Mouse (Mus musculus): ENCODE results near the gene Sdk1.

Sdk1 gene

GRCm38 (mm10) chr5:141240841-141241543, at the start of gene Sdk1:
Gene Sdk1, plus strand, starts transcription at chr5:141241490.
- DNase-seq (ENCODE audit: low spot score in 2 of 2), result peak; percentile 88 to 91

- no peak for DNase-seq (ENCODE audit: low spot score in 2 of 2)
These were observed 44.0 kb upstream of the Sdk1 start for GRCm38 (mm10) chr5:141197278-141197677.

DNA sequence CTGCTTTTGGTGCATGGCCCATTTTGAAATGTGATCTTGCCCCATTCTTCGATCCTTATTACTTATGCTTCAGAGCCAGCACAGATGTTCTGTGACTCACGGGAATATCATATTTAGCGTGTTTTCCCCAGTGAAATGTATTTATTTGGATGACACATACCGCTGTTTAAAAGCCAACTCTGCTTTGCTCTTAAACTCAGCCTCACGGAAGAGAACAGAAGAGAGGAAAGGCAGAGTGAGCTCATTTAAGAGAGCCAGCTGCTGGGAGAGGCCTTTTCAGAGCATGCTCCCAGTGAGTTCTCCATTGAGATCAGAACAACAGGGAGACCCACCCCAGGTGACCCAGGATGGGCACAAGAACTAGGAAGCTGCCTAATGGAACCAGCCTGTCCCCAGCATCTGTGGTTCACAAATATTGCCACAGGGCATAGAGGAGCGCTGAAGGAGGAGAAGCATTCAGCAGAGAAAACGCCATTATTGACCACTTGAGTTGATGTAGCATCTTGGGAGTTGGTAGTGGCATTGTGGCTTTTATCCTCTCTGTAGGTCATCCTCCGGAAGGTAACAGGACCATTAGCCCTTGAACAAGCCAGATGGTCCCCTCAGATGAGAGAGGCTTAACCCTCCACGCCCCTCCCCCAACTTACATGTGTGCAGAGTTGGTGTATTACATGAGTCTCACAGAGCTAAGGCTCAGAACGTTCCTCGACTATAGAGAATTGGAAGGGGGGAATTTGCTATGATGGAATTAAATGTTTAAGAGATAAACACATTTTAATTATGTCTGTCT, 38.8 kb upstream of the Sdk1 start:
- DNase-seq (ENCODE audit: low spot score in 2 of 2), result no peak

DNA sequence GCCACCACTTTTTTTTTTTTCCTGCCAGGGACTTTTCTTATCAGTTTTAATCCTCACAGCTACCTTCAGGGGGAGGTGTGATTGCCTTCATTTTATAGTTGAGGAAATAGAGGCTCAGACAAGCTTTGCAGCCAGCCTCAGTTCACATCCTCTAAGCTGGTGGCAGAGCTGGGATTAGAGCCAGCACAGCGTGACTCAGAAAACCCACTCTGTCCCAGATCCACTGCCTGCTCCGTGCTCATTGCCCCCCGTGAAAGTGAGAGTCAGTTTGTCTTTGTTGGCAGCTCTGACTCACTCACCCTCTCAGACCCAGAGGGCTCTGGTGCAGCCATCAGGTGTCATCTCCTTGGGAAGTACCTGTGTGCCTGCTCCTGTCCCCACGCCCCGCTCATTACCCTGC, 34.2 kb upstream of the Sdk1 start:
- no peak for DNase-seq (ENCODE audit: low spot score in 2 of 2)

GRCm38 (mm10) chr5:141225243-141225642, 16.0 kb upstream of the Sdk1 start:
- DNase-seq (ENCODE audit: low spot score in 2 of 2), result no peak

GRCm38 (mm10) chr5:141234326-141234725, 7.0 kb upstream of the Sdk1 start:
- no peak for DNase-seq (ENCODE audit: low spot score in 2 of 2)

GRCm38 (mm10) chr5:141239401-141239800, 1.9 kb upstream of the Sdk1 start:
- peak; percentile 23 to 30 for DNase-seq (ENCODE audit: low spot score in 2 of 2)

DNA sequence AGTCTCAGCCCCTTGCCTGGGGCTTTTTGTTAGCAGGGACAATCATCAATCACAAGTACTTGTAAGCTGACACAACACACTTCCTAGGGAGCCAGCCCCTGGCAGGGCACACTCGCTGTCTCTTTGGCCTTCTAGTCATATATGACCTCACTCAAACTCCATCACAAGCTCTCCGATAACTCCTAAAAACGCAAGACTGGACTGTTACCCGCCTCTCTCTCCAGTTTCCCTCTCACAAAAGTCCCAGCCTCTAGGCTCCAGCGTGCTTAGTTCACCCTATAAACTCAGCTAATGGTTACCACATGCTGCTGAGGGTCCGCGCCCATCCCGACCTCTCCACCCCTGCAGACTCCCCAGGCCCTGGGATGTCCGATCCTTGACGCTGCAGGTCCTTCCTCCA, 849 bp upstream of the Sdk1 start:
- peak; percentile 7 to 10 for DNase-seq (ENCODE audit: low spot score in 2 of 2)

DNA sequence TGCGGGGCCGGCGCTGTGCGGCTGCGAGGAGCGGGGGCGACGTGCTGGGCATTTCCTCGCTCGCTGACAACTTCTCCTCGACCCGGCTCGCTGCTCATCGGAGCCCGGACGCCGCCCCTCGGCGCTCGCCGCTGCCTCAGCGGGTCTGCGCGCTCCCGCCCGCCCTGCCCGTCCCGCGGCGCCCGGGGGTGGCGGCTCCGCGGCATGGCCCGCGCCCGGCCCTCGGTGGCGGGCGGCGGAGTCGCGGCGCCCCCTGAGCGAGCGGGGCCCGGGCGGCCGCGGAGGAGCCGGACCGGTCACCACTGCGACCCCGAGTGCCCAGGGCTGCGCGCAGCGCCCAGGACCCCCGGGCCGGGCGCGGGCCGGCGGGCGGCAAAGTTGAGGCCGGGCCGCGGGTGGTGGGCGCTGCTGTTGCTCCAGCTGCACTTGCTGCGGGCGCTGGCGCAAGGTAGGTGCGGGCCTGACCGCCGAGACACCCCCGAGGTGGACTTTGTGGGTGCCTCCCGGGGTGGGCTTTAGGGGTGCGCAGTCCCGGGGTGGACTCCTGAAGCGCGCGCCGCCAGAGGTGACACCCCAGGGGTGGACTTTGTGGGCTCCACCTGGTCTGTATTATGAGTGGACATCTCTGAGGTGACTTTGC, 475 bp downstream of the Sdk1 start:
- DNase-seq (ENCODE audit: low spot score in 2 of 2), result no peak

DNA sequence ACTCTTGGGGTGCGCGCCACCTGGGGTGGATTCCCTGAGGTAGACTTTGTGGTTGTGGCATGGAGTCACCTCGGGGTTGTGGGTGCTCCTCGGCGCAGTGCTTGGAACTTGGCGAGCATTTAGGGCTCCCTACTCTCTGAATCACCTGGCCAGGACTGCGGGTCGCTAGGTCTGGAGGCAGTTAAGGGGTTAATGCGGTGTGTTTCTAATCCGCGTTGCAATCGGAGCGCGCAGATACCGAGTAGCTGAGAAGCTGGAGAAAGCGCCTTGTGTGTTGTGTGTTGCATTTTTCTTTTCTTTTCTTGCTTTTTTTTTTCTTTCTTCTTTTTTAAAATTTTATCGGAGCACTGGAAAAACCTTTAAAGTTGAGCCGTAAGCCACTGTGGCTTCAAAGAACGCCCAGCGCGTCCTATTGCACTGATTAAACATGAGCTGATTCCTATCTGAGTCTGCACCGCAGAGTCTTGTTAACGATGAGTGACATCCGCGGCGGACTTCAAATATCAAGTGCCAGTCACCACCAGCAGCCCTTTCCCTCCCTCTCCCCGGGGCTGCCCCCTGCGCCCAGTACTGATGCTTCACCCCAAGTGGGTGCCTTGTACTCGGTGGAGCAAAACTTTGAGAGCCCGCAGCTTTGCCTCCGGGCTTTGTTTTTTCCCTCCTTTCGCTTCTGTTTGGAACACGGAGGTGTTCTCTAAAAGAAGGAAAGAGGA, 2.1 kb downstream of the Sdk1 start:
- no peak for DNase-seq (ENCODE audit: low spot score in 2 of 2)

DNA sequence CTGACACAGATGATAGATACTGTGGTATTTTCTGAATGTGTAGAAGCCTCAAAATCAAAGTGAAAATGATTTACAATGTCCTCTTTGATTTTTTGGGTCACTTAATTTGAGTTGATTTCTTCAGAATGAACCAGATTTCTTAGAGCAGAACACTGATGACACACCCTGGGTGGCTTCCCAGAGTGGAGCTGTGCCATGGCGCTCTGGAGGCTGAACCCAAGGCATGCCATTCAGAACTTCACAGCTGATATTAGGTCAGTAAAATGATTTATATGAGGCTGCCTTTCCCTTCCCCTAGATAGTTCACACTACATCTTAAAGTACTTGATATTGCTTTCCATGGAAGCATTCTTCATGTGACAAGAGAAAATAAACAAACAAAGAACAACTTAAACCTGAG, 23.0 kb downstream of the Sdk1 start:
- no peak for DNase-seq (ENCODE audit: low spot score in 2 of 2)

GRCm38 (mm10) chr5:141277112-141277511, 35.8 kb downstream of the Sdk1 start:
- no peak for DNase-seq (ENCODE audit: low spot score in 2 of 2)

- DNase-seq (ENCODE audit: low spot score in 2 of 2), result no peak
These were observed 40.5 kb downstream of the Sdk1 start for GRCm38 (mm10) chr5:141281751-141282150.

GRCm38 (mm10) chr5:141289611-141290010, 48.3 kb downstream of the Sdk1 start:
- no peak for DNase-seq (ENCODE audit: low spot score in 2 of 2)

GRCm38 (mm10) chr5:141295240-141295639, 54.0 kb downstream of the Sdk1 start:
- no peak for DNase-seq (ENCODE audit: low spot score in 2 of 2)

- DNase-seq (ENCODE audit: low spot score in 2 of 2), result no peak
These were observed 61.0 kb downstream of the Sdk1 start for GRCm38 (mm10) chr5:141302287-141302694.

DNA sequence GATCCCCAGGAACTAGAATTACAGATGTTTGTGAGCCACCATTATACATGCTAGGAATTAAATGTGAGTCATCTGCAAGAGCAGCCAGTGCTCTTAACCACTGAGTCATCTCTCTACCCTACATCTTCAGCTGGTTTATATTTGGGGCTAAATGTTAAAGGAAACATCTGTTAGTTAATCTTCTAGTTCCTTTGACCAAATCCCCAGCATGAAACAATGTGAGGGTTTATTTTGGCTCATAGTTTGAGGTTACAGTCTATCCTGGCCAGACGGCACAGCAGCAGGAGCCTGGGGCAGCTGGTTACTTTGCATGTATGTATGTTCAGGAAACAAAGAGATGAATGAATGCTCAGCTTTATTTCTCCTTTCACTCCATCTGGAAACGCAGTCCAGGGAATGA, 62.5 kb downstream of the Sdk1 start:
- no peak for DNase-seq (ENCODE audit: low spot score in 2 of 2)

- DNase-seq (ENCODE audit: low spot score in 2 of 2), result no peak
These were observed 63.4 kb downstream of the Sdk1 start for GRCm38 (mm10) chr5:141304706-141305105.

- peak in 1 of 2 experiments; percentile 2 for DNase-seq (ENCODE audit: low spot score in 2 of 2)
These were observed 69.4 kb downstream of the Sdk1 start for GRCm38 (mm10) chr5:141310641-141311040.

- no peak for DNase-seq (ENCODE audit: low spot score in 2 of 2)
These were observed 70.5 kb downstream of the Sdk1 start for GRCm38 (mm10) chr5:141311801-141312200.

GRCm38 (mm10) chr5:141312305-141312704, 71.0 kb downstream of the Sdk1 start:
- no peak for DNase-seq (ENCODE audit: low spot score in 2 of 2)

- DNase-seq (ENCODE audit: low spot score in 2 of 2), result no peak
These were observed 75.8 kb downstream of the Sdk1 start for GRCm38 (mm10) chr5:141317095-141317494.
